Mouse (Mus musculus): ENCODE results near the gene Pip5k1b.

GRCm38 (mm10) chr19:24521146-24521545, 34.5 kb downstream of the Pip5k1b start:
- TF ChIP-seq POLR2A (IDR thresholded peaks at IDR 0.05; ENCODE audit: insufficient read depth, low read depth, low read length) (no peak), EP300 (IDR thresholded peaks at IDR 0.05; ENCODE audit: insufficient read depth, low read depth, low read length) (no peak)
